Mouse (Mus musculus) ES-E14 (cell line): ENCODE measurements around the gene Art4.

Experiments
- CHD2 ChIP-seq: IDR thresholded peaks from 2 replicates; pipeline ENCODE4 v1.6.1; 2014; ENCODE audit warnings: mild to moderate bottlenecking, low read depth, low read length, inconsistent platforms
- HCFC1 ChIP-seq: IDR thresholded peaks from 2 replicates; pipeline ENCODE4 v1.6.1; 2012; ENCODE audit warnings: low read length, inconsistent platforms, borderline replicate concordance; ENCODE audit not compliant: insufficient read depth
- MAFK ChIP-seq: IDR thresholded peaks from 2 replicates; pipeline ENCODE4 v1.6.1; 2014; ENCODE audit warnings: mild to moderate bottlenecking, low read depth, low read length, inconsistent platforms; ENCODE audit not compliant: insufficient read depth
- ZC3H11A ChIP-seq: IDR thresholded peaks from 2 replicates; pipeline ENCODE4 v1.6.1; 2012; ENCODE audit warnings: low read depth, mild to moderate bottlenecking, inconsistent platforms, low read length, borderline replicate concordance
- ZNF384 ChIP-seq: IDR thresholded peaks from 2 replicates; pipeline ENCODE4 v1.6.1; 2012; ENCODE audit warnings: low read depth, low read length, inconsistent platforms

DNA sequence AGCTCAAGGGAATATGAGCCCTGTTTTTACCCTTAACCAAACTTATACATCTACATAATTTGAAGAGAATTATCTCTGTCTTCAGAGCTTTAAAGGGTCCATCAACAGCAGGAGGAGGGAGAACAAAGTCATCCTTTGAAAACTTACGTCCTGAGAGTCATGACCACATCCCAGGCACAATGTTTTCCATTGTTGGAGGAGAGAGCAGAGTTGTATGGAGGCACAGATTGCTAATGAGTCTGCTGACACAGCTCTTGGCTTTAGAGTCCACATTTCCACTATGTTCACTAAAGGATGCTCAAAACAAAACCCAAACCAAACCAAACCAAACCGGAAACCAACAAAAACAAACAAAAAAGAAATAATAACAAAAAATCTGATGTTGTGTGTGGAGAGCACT is 12.6 kb downstream of the Art4 start:
- TF ChIP-seq CHD2 (no peak), HCFC1 (no peak), ZNF384 (no peak), MAFK (no peak), ZC3H11A (no peak)
